Mouse (Mus musculus): ENCODE data around the gene Abhd16b. TPM values are rescaled to one million over a fixed set of nuclear protein-coding genes. Genes with fewer than 3 reads are reported as not detected.

Gene Abhd16b
- not detected for total RNA-seq (2021)
- long read RNA-seq, experiment 1, result 0 reads
- long read RNA-seq, experiment 2, result 0 reads

DNA sequence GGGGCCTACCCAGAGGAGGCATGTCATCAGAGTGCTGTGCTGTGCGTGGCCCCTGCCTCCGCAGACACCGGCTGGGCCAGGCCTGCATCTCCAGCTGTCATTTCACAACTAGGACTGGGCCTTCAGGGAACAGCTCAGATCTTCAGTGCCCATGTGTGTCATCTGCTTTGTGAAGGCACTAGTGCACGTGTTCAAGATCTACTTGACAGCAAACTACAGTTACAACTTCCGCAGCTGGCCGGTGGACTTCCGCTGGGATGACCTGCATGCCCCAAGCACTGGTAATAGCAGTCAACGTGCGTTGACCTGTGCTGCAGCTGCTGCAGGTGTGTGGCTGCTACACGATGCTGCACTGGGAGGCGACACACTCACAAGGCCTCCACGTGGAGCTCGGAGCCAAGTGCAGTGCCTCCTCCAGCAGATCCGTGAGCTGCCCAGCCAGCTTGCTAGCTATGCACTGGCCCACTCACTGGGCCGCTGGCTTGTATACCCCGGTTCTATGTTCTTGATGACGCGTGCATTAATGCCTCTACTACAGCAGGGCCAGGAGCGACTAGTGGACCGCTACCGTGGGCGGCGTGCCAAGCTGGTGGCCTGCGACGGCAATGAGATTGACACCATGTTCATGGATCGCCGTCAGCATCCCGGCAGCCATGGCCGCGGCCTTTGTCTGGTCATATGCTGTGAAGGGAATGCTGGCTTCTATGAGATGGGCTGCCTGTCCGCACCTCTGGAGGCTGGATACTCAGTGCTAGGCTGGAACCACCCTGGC is at the start of gene Abhd16b:
TSS of gene Abhd16b (plus strand) at position 51 of the 772 bp plus-strand sequence.
- intact Hi-C loops (cut with DNase I), result no loop called here
- no peak for DNase-seq (ENCODE audit: low spot score in 2 of 2)

DNA sequence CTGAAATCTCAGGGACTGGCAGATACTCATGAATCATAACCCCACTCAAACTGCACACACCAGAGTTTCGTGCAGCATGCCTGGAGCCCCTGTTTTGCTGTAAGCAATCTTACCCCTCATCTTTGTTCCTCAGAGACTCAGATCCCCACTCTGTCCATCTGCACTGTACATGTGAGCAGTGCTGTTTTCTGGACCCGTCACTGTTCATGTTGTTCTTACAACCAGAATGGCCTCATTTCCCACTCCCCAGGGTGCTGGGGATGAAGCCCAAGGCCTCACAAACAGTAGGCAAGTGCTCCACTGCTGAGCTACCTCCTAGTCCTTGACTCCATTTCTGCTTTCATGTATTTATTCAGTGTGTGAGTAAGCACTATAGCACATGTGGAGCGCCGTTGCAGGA is 40.8 kb upstream of the Abhd16b start:
- no peak for DNase-seq (ENCODE audit: low spot score in 2 of 2)
- intact Hi-C loops (cut with DNase I), result no loop called here

GRCm38 (mm10) chr2:181453274-181453673 is 39.7 kb upstream of the Abhd16b start:
- no peak for DNase-seq (ENCODE audit: low spot score in 2 of 2)
- intact Hi-C loops (cut with DNase I), result no loop called here

DNA sequence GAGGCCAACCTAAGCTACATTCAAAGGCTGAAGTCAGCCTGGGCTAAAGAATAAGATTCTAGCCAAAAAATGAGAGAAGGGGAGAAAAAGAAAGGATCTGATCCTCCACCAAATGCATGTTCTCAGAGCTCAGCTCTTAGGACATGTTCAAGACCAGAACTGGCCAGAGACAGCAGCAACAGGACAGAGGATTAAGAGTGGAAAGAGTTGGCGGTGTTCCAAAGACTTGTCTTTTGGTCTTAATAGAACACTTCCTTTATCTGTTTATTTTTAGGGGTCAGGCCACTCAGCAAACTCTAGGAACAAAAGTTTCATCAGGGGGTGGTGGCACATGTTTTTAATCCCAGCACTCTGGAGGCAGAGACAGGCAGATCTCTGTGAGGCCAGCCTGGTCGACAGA is 37.1 kb upstream of the Abhd16b start:
- intact Hi-C loops (cut with DNase I), result loop anchor here (5.0 kb wide), 1 partner anchor 44 kb away; no protein-coding TSS in a partner anchor
- DNase-seq (ENCODE audit: low spot score in 2 of 2), result no peak

DNA sequence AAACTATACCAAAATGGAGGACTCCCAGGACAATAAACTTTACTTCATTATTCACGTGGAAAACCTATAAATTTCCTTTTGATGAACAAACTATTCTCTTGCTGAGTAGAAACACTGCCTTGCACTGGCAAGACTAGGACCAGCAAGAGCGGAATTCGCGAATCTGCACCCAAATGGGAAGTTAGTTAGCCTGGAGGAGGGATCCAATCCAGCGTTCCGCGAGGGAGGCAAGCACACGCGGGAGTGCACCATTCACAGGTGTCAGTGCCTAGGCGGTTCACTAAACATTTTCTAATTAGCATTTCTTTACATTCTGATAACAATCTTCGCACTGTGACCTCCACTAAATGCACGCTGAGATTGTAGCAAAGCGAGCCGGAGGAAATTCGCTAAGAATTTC is 35.2 kb upstream of the Abhd16b start:
- peak; percentile 16 to 24 for DNase-seq (ENCODE audit: low spot score in 2 of 2)
- intact Hi-C loops (cut with DNase I), result loop anchor here (5.0 kb wide), 1 partner anchor 46 kb away; no protein-coding TSS in a partner anchor

DNA sequence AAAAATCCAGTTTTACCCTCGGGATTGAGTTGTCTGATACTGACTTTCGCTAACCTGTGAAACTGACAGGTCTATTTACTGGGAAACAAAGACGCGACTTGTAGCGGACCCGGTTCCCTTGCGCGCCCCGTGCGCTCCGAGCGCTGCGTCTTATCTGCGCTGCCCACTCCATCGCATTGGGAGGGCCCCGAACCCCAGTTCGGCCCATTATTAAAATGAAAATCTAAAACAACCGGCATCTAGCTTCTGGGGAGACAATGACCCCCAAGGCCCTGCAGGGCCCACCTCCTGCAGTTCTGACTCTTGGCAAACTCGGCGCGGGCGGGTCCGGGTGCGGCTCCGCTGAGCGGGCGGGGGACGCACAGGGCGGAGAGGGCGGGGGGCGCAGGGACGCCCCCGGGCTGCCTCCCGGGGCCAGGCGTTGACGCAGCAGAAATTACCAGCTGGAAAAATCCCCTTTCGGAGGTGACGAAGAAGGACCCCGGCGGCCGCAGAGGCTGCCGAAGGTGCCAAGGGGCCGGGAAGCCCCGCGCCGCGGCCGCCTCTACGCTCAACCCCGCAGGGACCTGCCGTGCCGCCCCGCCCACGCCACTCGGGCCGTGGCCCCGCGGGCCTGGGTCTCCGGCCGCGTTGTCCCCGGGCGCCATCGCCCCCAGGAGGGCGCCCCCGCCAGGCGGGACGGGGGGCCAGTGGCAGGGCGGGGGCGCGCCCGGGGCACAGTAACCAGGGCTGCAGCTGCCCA is 34.4 kb upstream of the Abhd16b start:
- no peak for DNase-seq (ENCODE audit: low spot score in 2 of 2)
- intact Hi-C loops (cut with DNase I), result loop anchor here (5.0 kb wide), 1 partner anchor 46 kb away; no protein-coding TSS in a partner anchor

GRCm38 (mm10) chr2:181459153-181459672 is 33.8 kb upstream of the Abhd16b start, which contains the start of gene Zbtb46:
TSS of gene Zbtb46 (minus strand) at chr2:181459426.
- peak; percentile 52 to 78 for DNase-seq (ENCODE audit: low spot score in 2 of 2)
- intact Hi-C loops (cut with DNase I), result loop anchor here (5.0 kb wide), 1 partner anchor 47 kb away; no protein-coding TSS in a partner anchor

GRCm38 (mm10) chr2:181459673-181460621 is 33.1 kb upstream of the Abhd16b start:
- DNase-seq (ENCODE audit: low spot score in 2 of 2), result peak; percentile 29 to 73
- intact Hi-C loops (cut with DNase I), result loop anchor here (5.0 kb wide), 1 partner anchor 48 kb away; no protein-coding TSS in a partner anchor

DNA sequence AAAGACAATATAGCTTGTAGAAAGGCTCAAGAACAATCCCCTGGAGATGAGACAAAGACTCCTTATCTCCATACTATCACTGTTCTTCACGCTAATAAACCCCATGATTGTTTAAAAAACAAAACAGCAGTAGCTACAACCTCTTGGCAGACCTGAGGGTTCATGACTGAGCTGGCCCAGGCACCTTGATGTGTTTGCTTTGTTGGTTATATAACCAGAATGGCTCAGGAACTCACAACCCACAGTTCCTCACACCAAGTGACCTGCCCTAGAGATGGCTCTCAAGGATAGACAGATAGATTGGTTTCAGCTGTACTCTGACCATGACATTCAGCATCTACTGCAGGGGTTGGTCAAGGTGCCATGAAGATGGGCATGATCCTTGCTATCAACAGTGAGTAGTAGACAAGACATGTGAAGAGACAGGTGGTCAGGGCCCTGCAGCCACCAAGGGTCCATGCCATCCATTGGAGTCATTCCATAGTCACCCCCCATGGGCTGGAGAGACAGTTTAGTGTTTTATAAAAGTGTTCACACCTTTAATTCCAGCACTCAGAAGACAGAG is 31.4 kb upstream of the Abhd16b start:
- DNase-seq (ENCODE audit: low spot score in 2 of 2), result no peak
- intact Hi-C loops (cut with DNase I), result no loop called here

DNA sequence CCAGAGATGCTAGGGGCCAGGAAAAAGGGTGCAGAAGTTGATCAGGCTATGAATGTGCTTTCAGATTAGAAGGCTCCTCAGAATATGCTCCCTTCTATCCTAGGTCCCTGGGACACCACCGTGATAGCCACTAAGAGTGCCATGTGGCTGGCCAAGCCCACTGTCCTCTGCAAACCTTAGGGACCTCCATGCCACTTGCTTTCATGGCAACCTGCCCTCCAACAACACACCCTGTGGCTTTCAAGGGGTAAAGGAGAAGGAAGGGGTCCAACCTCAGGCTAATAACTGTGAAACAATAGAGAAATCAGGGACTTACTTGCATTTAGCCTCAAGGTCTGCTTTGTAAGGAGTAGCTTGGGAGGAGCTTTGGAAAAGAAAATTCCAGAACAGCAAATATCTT is 30.4 kb upstream of the Abhd16b start:
- DNase-seq (ENCODE audit: low spot score in 2 of 2), result no peak
- intact Hi-C loops (cut with DNase I), result no loop called here

- peak; percentile 47 to 83 for DNase-seq (ENCODE audit: low spot score in 2 of 2)
- intact Hi-C loops (cut with DNase I), result no loop called here
Observed at GRCm38 (mm10) chr2:181463008-181463738, 29.8 kb upstream of the Abhd16b start.

GRCm38 (mm10) chr2:181465423-181465822 is 27.6 kb upstream of the Abhd16b start:
- no peak for DNase-seq (ENCODE audit: low spot score in 2 of 2)
- intact Hi-C loops (cut with DNase I), result no loop called here

GRCm38 (mm10) chr2:181470285-181470684 is 22.7 kb upstream of the Abhd16b start:
- no peak for DNase-seq (ENCODE audit: low spot score in 2 of 2)
- intact Hi-C loops (cut with DNase I), result no loop called here

DNA sequence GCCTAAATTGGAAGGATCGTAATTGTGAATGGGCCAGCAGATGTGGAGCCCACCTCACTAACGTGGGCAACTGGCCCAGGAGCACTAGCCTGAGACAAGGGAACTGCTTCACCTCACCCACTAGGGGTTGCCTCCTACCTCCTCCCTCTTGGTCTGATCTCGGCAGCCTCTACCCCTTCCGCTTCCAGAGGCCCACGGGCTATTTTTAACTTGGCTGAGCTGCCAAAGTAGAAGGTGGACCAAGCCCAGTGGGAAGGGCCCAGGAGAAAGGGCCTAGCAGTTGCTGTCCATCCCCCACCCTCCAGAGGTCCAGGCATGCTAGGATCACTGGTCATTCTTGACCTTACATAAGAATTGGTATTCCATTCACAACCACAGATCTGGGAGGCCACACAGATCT is 21.8 kb upstream of the Abhd16b start:
- intact Hi-C loops (cut with DNase I), result no loop called here
- DNase-seq (ENCODE audit: low spot score in 2 of 2), result no peak

GRCm38 (mm10) chr2:181472256-181472827 is 20.7 kb upstream of the Abhd16b start:
- peak in 1 of 2 experiments; percentile 36 for DNase-seq (ENCODE audit: low spot score in 2 of 2)
- intact Hi-C loops (cut with DNase I), result no loop called here

DNA sequence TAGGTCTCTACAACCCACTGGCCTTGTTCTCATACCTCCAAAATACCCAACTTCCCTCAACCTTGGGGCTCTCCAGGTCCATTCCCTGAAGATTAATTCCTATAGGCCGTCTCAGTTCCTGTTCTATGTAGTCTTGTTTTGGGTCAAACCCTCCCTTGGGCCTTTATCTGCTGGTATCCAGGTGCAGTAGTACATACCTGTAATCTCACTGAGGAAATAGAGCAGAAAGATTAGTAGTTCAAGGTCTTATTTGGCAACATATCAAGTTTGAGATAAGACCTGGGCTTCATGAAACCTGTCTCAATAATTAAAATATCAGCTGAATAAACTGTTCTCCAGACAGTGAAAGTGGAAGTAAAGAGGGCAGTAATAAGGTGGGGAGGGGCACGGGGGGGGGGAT is 9.9 kb upstream of the Abhd16b start:
- intact Hi-C loops (cut with DNase I), result no loop called here
- no peak for DNase-seq (ENCODE audit: low spot score in 2 of 2)

GRCm38 (mm10) chr2:181483562-181484318 is 9.3 kb upstream of the Abhd16b start:
- intact Hi-C loops (cut with DNase I), result no loop called here

More at GRCm38 (mm10) chr2:181483562-181484318, 9.3 kb upstream of the Abhd16b start:
- no peak for DNase-seq (ENCODE audit: low spot score in 2 of 2)
